Mouse (Mus musculus): Measurements from ENCODE around the gene Pef1.

The Pef1 gene

DNA sequence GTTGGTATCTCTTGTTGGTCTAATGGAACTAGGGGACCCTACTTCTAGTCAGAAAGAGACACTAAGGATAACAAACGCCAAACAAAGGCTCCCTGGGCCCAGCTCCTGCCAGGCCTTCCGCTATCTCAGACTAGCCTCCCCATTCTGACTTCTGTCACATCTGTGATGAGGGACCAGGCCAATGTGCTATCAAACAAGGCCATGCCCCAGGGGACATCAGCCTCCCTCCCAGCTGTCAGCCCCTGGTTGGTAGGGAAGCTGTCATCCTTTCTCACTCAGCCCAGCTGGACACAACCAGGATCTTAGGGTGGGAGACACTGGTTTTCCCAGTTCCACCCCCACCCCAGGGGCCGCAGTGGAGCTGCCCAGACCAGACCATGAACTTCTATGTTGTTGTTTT is 7.2 kb upstream of the Pef1 start:
- no peak for DNase-seq (ENCODE audit: low spot score)

DNA sequence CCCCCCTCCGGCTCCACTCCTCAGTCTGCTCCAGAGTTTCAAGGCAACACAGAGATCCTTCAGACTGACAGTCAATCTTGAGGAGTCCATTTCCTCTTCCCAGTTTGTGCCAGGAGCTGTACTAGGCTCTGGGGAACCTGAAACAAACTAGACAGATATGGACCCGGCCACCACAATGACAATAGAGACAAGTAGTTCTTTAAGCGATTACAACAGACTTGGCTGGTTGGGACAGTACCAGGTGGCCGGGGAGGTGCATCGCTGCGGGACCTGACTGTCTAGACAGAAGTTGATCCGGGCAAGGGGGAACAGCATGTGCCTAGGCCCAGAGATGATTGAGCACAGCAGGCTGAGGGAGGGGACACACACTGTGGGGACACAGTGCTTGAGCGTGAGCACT is 1.2 kb upstream of the Pef1 start:
- no peak for DNase-seq (ENCODE audit: low spot score)

DNA sequence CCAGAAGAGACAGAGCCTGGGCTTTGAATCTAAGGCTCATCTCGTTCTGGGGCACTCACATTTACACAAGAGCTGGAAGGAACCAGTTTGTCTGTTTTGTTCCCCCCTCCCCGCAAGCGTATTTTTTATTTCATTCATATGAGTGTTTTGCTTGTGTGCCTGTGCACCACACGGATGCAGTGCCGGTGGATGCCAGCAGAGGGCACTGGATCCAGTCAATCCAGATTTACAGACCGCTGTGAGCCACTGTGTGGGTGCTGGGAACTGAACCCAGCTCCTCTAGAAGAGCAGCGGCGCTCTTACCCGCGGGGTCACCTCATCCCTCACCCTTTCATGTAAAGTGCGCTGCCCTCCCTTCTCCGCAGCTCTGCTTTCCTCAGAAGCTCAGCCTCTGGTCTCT is 1.3 kb downstream of the Pef1 start:
- no peak for DNase-seq (ENCODE audit: low spot score)

DNA sequence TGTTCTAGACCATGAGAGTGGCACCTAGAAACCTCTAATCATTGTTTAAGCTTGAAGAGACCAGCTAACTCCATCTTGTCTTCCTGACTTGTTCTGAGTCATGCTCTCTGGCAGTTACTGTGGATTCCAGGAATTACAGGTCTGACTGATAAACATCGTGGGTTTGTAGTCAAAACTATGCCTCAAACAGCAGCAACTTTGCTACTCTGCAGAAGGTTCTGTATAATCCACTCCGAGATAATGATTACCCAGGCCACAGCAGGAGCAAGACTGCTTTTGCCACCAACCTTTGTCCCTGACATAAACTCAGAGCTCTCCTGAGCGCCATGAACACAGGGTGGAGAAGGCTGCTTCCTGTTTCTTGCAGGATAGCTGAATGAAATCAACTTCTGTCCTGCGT is 2.2 kb downstream of the Pef1 start:
- DNase-seq (ENCODE audit: low spot score) = no peak

DNA sequence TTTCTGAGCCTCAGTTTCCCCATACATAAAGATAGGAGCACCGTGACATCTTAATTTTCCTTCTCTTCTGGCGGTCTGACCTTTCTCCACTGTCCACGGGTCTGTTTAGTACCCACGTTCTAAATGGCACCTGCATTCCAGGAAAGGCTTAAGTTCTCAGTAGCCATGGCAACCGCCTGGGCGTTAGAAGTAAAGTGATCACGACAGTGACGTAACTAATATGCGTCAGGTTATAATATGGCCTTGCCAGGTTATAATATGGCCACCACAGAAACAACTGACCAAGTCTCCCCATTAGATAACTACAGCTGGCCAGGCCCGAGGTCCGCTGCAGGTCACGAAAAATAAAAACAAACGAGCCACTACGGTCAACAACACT is 4.7 kb downstream of the Pef1 start:
- DNase-seq (ENCODE audit: low spot score) = no peak

DNA sequence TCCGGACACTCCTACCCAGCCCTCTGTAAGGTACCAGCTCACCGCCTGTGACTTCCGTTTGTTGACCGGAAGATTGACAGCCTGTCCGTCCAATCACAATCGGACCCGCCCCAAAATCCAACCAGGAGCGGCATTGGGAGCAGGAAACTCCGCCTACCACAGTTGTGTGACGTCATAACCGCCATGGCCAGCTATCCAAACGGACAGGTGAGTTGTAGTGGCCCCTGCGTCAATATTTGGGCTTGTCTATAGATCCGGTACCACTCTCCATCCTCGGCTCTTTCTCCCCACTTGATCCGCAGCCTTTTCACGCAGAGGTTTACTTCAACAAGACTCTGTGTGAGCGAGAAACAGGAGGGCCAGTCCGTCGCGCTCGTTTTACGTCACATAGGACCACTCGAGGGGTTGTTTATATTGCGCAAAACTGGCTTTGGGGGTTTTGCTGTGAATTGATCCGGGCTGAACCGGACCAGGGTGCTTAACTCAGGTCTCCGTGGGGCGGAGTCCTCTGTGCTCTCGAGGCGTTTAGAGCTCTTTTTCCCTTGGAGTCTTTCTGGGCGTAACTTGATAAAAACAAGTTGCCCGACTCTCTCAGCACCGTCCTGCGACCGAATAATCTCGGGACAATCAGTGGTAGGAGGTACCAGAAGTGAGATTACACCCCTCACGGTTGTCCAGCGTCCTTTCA is 5.2 kb downstream of the Pef1 start:
- peak; percentile 100 for DNase-seq (ENCODE audit: low spot score)

DNA sequence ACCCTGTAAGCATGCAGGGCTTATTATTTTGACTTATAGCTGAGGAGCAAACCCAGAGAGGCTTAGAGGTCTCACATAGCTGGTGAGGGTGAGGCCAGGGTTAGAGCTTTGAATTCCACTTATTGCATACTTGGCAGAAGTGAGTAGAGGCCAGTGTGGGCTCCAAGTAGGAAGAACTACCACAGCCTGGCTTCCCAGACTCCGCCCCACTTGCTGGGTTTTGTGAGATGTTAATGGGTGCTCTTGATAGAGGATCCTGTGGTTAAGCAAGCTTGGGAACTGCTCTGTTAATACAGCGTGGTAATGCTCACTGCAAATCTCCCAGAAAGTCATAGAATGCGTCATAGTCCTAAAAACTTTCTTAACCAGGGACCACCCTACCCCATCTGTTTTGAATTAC is 6.6 kb downstream of the Pef1 start:
- no peak for DNase-seq (ENCODE audit: low spot score)

DNA sequence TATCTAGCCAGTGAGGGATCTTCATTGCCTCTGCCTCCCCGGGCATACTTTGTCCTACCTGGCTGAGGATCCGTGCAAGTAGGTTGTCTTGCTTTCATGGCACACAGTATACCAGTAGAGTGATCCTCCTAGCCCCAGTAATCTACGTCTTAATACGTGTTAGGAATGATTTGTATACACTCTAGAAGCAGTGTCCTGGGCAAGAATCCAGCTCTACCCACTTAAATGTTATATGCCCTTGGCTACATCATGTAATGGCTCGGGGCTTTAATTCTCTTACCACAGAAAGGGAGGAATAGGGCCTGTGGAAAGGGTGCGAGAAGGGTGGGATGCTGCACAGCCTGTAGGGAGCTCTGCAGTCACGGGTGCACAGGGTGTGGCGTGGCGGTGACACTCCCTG is 7.3 kb downstream of the Pef1 start:
- DNase-seq (ENCODE audit: low spot score) = no peak

DNA sequence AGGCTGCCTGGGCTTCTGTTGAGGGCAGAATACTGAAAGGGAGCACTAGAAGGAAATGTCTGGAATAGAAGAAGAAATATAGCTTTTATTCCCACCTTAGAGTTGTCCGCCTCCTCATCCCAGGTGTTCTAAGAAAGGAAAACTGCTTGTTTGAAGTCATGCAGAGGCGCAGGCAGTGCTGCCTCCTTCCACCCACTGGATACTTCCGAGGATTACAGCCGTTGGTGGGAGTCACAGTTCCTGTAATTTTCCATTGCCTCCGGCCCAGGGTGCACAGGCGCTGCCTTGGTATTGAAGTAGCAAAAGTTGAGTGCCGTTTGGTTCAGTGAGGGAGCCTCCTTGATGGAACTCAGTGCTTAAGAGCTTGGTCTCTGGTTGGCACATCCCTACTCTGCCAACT is 7.7 kb downstream of the Pef1 start:
- DNase-seq (ENCODE audit: low spot score) = no peak

DNA sequence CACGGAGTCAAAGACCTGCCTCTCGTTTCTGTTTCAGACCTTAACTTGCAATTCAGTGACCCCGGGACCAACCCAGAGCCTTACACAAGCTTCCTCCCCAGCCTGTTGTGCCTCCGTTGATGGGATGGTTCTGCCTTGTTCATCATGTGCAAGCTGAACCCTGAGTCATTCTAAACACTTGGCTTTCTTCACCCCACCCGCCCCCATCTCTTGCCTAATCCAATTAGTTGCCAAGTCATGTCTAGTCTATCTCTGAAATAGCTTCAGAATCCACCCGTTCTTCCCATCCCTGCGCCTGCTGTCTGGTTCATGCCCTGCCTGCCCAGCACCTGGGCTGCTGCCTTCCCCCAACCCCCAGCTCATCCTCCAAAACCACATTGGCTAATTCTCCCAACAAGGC is 9.9 kb downstream of the Pef1 start:
- no peak for DNase-seq (ENCODE audit: low spot score)

DNA sequence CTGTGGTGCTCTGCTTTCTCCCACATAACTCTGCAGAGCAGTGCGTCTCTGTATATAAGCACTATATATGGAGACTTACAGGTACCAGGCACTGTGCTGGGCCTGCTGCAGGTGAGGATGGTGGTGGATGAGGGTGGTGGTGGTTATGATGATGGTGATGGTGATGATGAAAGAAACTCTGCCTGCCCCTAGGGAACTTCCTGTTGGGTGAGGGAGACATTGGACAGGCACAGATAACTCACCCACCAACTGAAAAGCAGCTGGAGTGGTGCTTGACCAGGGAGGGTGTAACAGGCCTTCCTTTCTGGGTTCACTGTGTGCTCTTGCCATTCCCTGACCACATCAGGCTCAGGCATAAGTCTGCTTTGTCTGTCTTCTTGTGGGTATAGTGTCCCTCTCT is 10.4 kb downstream of the Pef1 start:
- DNase-seq (ENCODE audit: low spot score) = no peak

DNA sequence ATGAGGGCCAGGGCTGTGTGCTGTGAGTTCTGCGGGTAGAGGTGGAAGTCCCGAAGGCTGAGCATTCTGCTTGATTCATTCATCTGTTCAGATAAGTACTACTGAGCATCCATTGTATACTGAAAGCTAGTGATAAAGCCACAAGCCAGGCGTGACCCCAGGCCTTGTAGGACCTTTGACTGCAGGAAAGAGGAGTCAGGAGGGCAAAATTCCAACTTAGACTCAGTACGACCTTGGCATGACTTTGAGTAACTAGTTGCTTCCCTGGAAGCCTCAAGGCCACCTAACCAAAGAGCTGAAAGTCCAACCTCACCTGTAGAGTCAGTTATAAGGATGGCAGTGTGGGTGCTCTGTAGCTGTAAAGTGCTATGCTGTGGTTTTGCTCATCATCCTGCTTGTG is 18.4 kb downstream of the Pef1 start:
- no peak for DNase-seq (ENCODE audit: low spot score)

DNA sequence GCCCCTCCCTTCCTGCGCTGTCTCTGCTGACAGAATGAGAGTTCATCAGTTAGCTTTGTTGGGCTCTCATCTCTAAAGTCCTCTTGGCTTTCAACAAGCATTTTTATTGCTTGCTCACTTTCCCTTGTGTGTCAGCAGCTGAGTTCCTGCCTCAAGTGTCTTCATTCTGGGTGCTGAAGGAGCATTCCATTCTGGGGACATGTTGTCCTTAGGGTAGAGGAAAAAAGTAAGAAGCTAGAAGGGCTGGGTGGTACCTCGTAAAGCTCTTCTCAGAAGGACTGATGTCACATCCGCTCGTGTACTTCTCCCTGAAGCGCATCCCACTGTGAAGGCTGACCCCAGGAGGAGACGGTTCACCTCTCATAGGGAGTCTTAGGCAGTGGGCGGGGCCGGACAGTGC is 19.2 kb downstream of the Pef1 start:
- no peak for DNase-seq (ENCODE audit: low spot score)

DNA sequence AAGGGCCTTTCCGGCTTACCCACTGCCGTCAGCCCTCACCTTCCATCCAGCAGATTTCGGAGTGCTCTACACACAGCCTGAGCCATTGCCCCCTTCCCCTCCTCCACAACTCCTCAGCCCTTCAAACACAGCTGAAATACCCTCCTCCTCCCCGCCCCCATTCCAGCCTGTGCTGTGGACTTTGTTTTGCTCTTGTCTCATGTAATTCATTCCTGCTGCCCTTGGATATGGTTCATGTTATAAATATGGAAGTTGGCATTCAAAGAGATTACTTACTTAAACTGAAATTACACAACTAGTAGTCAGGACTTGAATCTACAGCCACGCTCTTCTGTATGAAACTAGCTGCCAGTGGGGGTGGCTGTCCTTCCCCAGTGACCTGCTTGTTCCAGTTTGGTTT is 20.7 kb downstream of the Pef1 start:
- no peak for DNase-seq (ENCODE audit: low spot score)

DNA sequence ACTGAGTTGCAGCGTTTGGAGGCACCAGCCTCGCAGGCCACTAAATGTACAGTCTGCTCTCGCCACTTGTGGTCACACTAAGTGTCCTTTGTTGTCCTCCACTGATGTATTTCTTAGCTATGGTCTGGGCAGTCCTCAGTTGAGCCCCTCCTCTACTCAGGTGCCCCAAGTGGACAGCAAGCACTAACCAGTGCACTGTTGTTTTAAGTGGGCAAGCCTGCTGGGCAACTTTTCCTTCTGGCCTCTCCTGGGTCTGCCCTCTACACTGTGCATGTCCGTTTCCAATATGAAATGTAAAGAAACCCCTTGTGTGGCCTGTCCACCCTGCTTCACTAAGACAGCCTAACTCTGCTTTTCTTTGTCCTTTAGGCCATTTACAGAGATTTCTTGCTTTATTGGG is 21.8 kb downstream of the Pef1 start:
- DNase-seq (ENCODE audit: low spot score) = no peak

DNA sequence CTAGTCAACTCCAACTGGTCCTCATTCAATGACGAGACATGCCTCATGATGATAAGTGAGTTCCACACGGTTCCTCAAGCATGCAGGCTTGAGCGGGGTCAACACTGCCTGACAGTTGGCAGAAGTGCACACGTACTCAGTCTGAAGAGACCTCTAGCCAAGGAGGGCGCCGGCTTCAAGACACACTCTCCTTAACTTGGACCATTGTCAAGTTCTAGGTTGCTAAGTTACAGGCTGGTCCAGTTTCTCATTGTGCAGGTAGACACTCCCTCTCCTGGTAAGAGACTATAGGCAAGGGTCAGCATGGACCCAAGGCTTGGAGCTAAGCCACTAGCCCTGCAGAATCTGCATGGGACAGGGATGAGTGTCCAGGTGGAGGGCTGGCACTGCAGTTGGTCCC is 22.8 kb downstream of the Pef1 start:
- no peak for DNase-seq (ENCODE audit: low spot score)

DNA sequence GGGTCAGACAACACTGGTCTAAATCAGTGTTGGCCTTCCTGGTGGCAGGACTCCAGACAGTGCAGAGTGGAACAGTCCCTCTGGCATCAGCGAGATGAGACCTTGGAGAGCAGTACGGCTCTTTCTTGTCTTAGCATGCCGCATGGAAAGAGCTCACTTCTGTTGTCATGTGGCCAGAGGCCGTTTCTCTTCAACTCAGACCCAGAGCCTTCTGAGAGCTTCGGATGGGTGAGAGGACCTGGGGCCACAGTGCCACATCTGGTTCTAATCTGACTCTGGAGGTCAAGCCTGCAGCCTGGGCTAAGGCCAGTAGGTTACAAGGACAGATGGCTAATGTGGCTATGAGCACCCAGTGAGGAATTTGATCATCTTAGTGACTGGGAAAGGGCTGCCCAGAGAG is 23.6 kb downstream of the Pef1 start:
- no peak for DNase-seq (ENCODE audit: low spot score)

DNA sequence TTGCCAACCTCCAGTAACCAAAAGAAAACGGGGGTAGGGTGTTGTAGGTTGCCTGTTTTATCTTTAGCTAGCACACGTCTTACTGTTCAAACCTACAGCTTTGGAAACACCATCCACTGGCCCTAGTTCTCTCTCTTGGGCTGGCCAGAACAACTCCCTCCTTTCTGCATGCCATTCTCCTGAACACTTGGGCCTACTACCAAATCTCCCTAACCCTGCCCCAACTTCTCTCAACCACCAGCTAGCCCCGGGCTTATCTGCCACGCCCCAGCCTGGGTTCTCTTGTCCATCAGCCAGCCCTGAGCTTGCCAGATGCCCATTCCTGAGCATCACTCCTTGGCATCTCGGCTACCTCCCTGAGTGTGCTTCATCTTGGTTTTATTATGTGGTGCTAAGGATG is 26.5 kb downstream of the Pef1 start:
- no peak for DNase-seq (ENCODE audit: low spot score)

DNA sequence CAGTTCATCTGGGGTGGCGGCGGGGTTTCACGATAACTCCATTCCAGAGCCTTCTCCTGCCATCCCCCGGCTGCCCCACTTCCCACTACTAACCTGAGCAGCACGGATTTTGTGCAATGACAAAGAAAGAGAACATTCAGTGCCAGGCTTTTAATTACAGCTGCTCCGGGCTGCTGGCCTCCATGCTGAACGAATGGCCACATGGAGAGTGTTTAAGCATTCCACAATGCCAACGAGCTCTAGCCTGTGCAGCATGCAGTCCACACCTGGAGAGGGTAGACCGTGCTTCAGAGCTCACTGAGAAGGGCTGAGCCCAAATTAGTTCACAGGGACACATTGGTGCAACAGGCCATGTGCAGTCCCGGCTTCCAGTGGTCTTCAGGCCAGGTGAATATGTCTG is 27.7 kb downstream of the Pef1 start:
- no peak for DNase-seq (ENCODE audit: low spot score)

DNA sequence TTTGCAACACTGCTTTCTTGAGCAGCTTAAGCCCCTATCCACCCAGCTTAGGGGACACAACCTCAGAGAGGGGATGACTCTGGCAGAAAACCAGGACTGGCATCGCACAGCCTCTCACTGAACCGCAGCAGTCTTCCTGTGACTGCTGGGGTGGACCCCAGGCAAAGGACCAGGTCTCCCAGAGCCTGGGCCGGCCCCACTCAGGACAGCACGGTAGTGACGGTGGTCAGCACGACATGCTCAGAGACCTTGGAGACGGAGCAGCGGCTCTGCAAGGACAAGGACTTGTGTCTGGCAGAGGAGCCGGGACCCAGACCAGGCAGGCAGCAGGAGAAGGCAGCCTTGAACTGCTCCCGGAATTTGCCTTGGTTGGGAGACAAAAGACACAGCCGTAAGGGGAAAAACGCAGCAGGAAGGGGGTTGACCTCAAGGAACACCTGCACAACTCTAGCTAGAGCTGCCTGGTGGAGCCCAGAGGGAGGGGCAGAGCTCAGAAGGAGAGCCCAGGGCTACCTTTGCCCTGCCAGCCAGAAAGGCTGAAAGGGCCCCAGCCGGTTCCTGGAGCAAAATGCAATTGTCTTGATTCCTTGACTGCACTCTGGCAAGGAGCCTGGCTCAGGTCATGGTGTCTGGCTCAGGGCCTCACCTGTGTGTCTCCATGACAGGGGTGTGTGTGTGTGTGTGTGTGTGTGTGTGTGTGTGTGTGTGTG is 28.4 kb downstream of the Pef1 start:
- DNase-seq (ENCODE audit: low spot score) = no peak

DNA sequence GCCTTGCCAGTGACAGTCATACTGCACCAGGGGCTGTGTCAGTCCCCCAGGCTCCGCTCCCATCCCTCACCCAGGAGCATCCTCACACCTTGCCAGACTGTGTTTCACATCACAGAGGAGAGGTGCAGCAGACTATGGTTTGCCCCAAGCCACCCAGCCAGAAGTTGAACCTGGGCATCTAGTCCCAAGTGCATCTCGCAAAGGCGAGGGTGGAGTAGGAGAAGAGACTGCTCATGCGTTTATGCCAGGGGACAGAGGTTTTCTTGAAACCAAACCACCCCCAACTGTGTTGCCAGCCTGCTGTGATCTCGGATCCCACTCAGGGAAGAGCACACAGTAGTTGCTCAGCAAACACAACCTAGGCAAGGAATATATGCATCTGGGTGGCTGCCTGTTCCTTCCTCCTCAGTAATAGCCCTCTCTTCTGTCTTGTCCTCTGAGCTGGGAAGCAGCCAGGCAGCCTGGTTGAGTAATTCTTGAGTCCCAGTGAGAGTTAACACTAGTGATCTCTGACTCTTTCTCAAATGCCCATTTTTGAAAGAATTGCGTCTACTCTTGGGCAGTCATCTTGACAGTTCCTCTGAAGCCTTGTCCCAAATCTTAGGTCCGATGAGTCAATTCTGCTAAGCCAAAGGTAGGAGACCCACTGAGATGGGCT is 29.2 kb downstream of the Pef1 start:
- DNase-seq (ENCODE audit: low spot score) = no peak

DNA sequence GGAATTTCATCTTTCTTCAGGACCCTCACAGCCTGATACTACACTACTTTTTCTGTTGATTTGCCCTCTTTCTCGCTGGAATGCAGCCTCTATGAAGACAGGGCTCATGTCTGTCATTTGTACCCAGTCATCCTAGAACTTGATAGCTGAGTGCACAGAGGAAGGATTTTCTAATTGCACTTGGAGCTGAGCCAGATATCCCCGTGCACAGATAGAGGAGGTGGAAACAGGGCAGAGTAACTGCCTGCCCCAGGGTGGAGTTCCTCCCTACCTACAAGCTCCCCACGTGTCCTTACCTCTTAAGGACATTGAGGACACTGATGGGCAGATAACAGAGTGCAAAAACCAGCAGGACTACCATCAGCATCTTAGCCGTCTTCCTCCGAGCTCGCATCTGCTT is 31.0 kb downstream of the Pef1 start:
- no peak for DNase-seq (ENCODE audit: low spot score)

DNA sequence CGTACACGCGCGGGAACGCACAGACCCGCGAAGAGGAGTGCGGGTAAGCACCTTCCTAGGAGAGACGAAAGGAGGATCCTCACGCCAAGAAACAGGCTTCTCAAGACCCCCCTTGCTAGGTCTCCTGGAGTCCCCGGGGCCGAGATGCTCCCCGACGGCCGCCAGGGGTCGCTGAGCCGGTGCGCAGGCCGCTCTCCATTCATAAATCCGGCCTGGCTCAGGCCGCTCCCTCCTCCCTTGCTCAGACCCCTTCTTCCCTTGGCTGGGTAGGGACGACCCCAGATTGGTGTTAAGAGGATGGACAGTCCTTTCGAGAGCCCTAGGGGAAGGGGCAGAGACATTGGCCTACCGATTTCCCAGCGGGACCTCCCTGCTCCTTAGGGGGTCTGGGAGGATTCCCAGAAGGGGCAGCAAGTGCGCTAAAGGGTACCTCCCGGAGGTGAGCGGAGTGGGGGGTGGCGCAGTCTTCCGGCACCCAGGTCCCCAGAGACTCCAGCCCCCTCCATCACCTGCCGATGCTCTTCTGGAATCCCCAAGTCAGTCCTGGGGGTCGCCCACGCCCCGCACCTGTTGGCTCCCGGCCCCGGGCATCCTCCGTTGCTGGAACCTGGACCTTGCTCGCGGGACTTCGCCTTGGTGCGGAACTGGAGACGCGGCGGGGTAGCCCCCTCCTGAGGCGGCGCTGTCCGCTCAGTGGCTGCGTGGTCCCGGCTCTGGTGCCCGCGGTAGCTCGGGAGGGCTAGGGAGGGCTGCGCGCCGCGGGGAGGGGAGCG is 36.3 kb downstream of the Pef1 start:
- peak; percentile 89 for DNase-seq (ENCODE audit: low spot score)
